Mouse (Mus musculus) left cerebral cortex, adult 11 months (tissue): ENCODE data around the gene Ipo11.

Experiments used
- DNase-seq: peaks from one replicate; pipeline ENCODE4 v3.0.0; 2022; ENCODE audit warnings: low spot score

Gene Ipo11

GRCm38 (mm10) chr13:106904637-106905036 is 32.1 kb downstream of the Ipo11 start:
- DNase-seq = no peak

- no peak for DNase-seq
These were observed 42.5 kb downstream of the Ipo11 start for GRCm38 (mm10) chr13:106894284-106894683.

- DNase-seq = no peak
These were observed 43.1 kb downstream of the Ipo11 start for GRCm38 (mm10) chr13:106893701-106894100.

GRCm38 (mm10) chr13:106893196-106893595 is 43.6 kb downstream of the Ipo11 start:
- DNase-seq = no peak

- DNase-seq = no peak
These were observed 49.4 kb downstream of the Ipo11 start for GRCm38 (mm10) chr13:106887364-106887763.

- DNase-seq = no peak
These were observed 52.5 kb downstream of the Ipo11 start for GRCm38 (mm10) chr13:106884249-106884648.

GRCm38 (mm10) chr13:106876278-106876677 is 60.5 kb downstream of the Ipo11 start:
- DNase-seq = no peak

GRCm38 (mm10) chr13:106865547-106865946 is 71.2 kb downstream of the Ipo11 start:
- no peak for DNase-seq

- DNase-seq = no peak
These were observed 78.0 kb downstream of the Ipo11 start for GRCm38 (mm10) chr13:106858779-106859178.

- DNase-seq = no peak
These were observed 80.2 kb downstream of the Ipo11 start for GRCm38 (mm10) chr13:106856556-106856955.

- DNase-seq = no peak
These were observed 89.2 kb downstream of the Ipo11 start for GRCm38 (mm10) chr13:106847534-106847933.

- DNase-seq = no peak
These were observed 91.8 kb downstream of the Ipo11 start for GRCm38 (mm10) chr13:106844928-106845327.

- DNase-seq = no peak
These were observed 94.2 kb downstream of the Ipo11 start for GRCm38 (mm10) chr13:106842542-106842941.

- no peak for DNase-seq
These were observed 98.0 kb downstream of the Ipo11 start for GRCm38 (mm10) chr13:106838778-106839177.

- DNase-seq = no peak
These were observed 100.3 kb downstream of the Ipo11 start for GRCm38 (mm10) chr13:106836527-106836879.

- DNase-seq = no peak
These were observed 100.8 kb downstream of the Ipo11 start for GRCm38 (mm10) chr13:106835844-106836526.

- DNase-seq = no peak
These were observed 106.7 kb downstream of the Ipo11 start for GRCm38 (mm10) chr13:106830029-106830428.

GRCm38 (mm10) chr13:106829327-106829997 is 107.3 kb downstream of the Ipo11 start:
- no peak for DNase-seq

- DNase-seq = no peak
These were observed 111.1 kb downstream of the Ipo11 start for GRCm38 (mm10) chr13:106825618-106826017.

GRCm38 (mm10) chr13:106823875-106824191 is 112.9 kb downstream of the Ipo11 start:
- DNase-seq = no peak

- DNase-seq = no peak
These were observed 113.5 kb downstream of the Ipo11 start for GRCm38 (mm10) chr13:106823121-106823874.

- no peak for DNase-seq
These were observed 116.6 kb downstream of the Ipo11 start for GRCm38 (mm10) chr13:106820149-106820548.

GRCm38 (mm10) chr13:106819749-106820148 is 117.0 kb downstream of the Ipo11 start:
- no peak for DNase-seq
